Comparison of ENCODE assay signal across 8 mouse cellular contexts in genomic region chr4:154961226-154961738, GRCm38 (mm10). TPM values are rescaled to one million over a fixed set of nuclear protein-coding genes. Genes with fewer than 3 reads are reported as not detected.
A peak's percentile ranks its signal among the peaks of the same experiment; 100 is the strongest.
DNase-seq lines count a peak whose midpoint lies in the region; ATAC-seq and TF ChIP-seq lines count a peak whose summit lies in the region.

No protein-coding gene starts in this region.

- peak overlapping the region; percentile 66 for H3K9ac ChIP-seq in embryonic facial prominence, embryonic 13.5 days
- peak overlapping the region; percentile 90 for H3K9ac ChIP-seq in hindbrain, embryonic 13.5 days
- peak overlapping the region; percentile 6; the same call in 1 of the 2 replicates for H3K9ac ChIP-seq in liver, embryonic 16.5 days (ENCODE audit: low read depth, low read length)

- H3K9me3 ChIP-seq in G1E (replicated peaks) = peaks cover 23% of the 10 kb centered on the region
- no peaks in the 10 kb centered on the region for H3K9me3 ChIP-seq in embryonic facial prominence, embryonic 13.5 days
- H3K9me3 ChIP-seq in hindbrain, embryonic 13.5 days = no peaks in the 10 kb centered on the region
- no peaks in the 10 kb centered on the region for H3K9me3 ChIP-seq in liver, embryonic 16.5 days (replicated peaks; ENCODE audit: control insufficient read depth, low read length)

- 1% methylated on average over 30 of the region's 47 CpGs for WGBS in embryonic facial prominence, embryonic 13.5 days
- under 1% methylated on average over 47 of the region's 47 CpGs for WGBS in hindbrain, embryonic 13.5 days
- 2% methylated on average over 47 of the region's 47 CpGs for WGBS in liver, embryonic 16.5 days (ENCODE audit: insufficient replicate concordance)
- under 1% methylated on average over 47 of the region's 47 CpGs for WGBS in small intestine, adult 2 months

- no peak overlapping the region for H3K27ac ChIP-seq in embryonic facial prominence, embryonic 13.5 days
- peak overlapping the region; percentile 97 for H3K27ac ChIP-seq in hindbrain, embryonic 13.5 days
- no peak overlapping the region for H3K27ac ChIP-seq in liver, embryonic 16.5 days (ENCODE audit: low read length)
- H3K27ac ChIP-seq in small intestine, adult 2 months (ENCODE audit: insufficient read depth, low read depth, low read length) = no peak overlapping the region

- H3K4me2 ChIP-seq in embryonic facial prominence, embryonic 13.5 days = peak overlapping the region; percentile 83
- H3K4me2 ChIP-seq in hindbrain, embryonic 13.5 days = peak overlapping the region; percentile 89
- peak overlapping the region; percentile 49 for H3K4me2 ChIP-seq in liver, embryonic 16.5 days (ENCODE audit: low read depth, low read length)

- TF ChIP-seq POLR2A in small intestine, adult 2 months (IDR thresholded peaks at IDR 0.05; ENCODE audit: low read depth, low read length) = no peak

- H3K27me3 ChIP-seq in G1E (ENCODE audit: insufficient read depth, low read length) = peaks cover 43% of the 10 kb centered on the region
- peaks cover 69% of the 10 kb centered on the region for H3K27me3 ChIP-seq in embryonic facial prominence, embryonic 13.5 days
- H3K27me3 ChIP-seq in hindbrain, embryonic 13.5 days = peaks cover 42% of the 10 kb centered on the region
- H3K27me3 ChIP-seq in liver, embryonic 16.5 days (ENCODE audit: control insufficient read depth, insufficient read depth, low read depth, low read length) = peaks cover 75% of the 10 kb centered on the region
- peaks cover 22% of the 10 kb centered on the region for H3K27me3 ChIP-seq in small intestine, adult 2 months (ENCODE audit: control insufficient read depth, insufficient read depth, low read length)

- peaks cover 54% of the 10 kb centered on the region for H3K4me1 ChIP-seq in G1E (ENCODE audit: insufficient read depth, low read depth, low read length)
- H3K4me1 ChIP-seq in embryonic facial prominence, embryonic 13.5 days = peaks cover 64% of the 10 kb centered on the region
- peaks cover 86% of the 10 kb centered on the region for H3K4me1 ChIP-seq in hindbrain, embryonic 13.5 days (replicated peaks)
- peaks cover 36% of the 10 kb centered on the region for H3K4me1 ChIP-seq in liver, embryonic 16.5 days (ENCODE audit: control insufficient read depth, low read depth, low read length)
- peaks cover 9% of the 10 kb centered on the region for H3K4me1 ChIP-seq in small intestine, adult 2 months (ENCODE audit: control insufficient read depth, insufficient read depth, insufficient read length, low read length)

- peak overlapping the region; percentile 13; the same call in 1 of the 2 replicates for H3K4me3 ChIP-seq in G1E (ENCODE audit: low read depth, low read length)
- H3K4me3 ChIP-seq in embryonic facial prominence, embryonic 13.5 days = peak overlapping the region; percentile 49
- peak overlapping the region; percentile 78 for H3K4me3 ChIP-seq in hindbrain, embryonic 13.5 days
- peak overlapping the region; percentile 44 for H3K4me3 ChIP-seq in liver, embryonic 16.5 days (ENCODE audit: low read depth, low read length)
- H3K4me3 ChIP-seq in small intestine, adult 2 months (ENCODE audit: low read depth, low read length) = peak overlapping the region; percentile 63

- peak; percentile 94 for DNase-seq in heart, adult 11 months
- no peak for DNase-seq in heart, adult 9 months (ENCODE audit: low spot score in 2 of 2)
- no peak for DNase-seq in G1E (ENCODE audit: low spot score)
- no peak for DNase-seq in layer of hippocampus, postnatal 14 days (ENCODE audit: low spot score in 2 of 2)

- no peak for ATAC-seq in G1E (ENCODE audit: extremely low read depth, insufficient number of reproducible peaks, low FRiP score, poor library complexity, severe bottlenecking)
- no peak for ATAC-seq in embryonic facial prominence, embryonic 13.5 days (ENCODE audit: insufficient number of reproducible peaks, insufficient read depth, low FRiP score, low TSS enrichment, low read depth)
- ATAC-seq in hindbrain, embryonic 13.5 days (ENCODE audit: low FRiP score) = no peak
- no peak for ATAC-seq in liver, embryonic 16.5 days (ENCODE audit: low read depth)

- H3K36me3 ChIP-seq in G1E (replicated peaks) = peaks cover 13% of the 10 kb centered on the region
- peaks cover 5% of the 10 kb centered on the region; the same call in 1 of the 2 replicates for H3K36me3 ChIP-seq in embryonic facial prominence, embryonic 13.5 days
- no peaks in the 10 kb centered on the region for H3K36me3 ChIP-seq in hindbrain, embryonic 13.5 days
- H3K36me3 ChIP-seq in liver, embryonic 16.5 days (ENCODE audit: control insufficient read depth, insufficient read depth) = no peaks in the 10 kb centered on the region; the same call in 1 of the 2 replicates
- H3K36me3 ChIP-seq in small intestine, adult 2 months (ENCODE audit: control insufficient read depth, insufficient read depth, low read length) = no peaks in the 10 kb centered on the region

- no peak for TF ChIP-seq CTCF in G1E (IDR thresholded peaks at IDR 0.05; ENCODE audit: low read depth, low read length)
- peak; percentile 4; the same call in 1 of the 2 replicates for TF ChIP-seq CTCF in small intestine, adult 2 months (IDR thresholded peaks at IDR 0.05; ENCODE audit: extremely low read depth, insufficient read length, insufficient replicate concordance, low read depth, low read length)

RNA-seq across cellular contexts. Expression of gene Hes5, which starts 0.6 kb away (rescaled TPM):
- total RNA-seq in G1E (2014; fragmentation: Nextera tagmentation) = not detected in 2 replicates
- not detected in 2 replicates for total RNA-seq in G1E (2017)
- not detected in 2 replicates for polyA plus RNA-seq in G1E (2012)
- 4.2 and 6.0 TPM in 2 replicates for polyA plus RNA-seq in embryonic facial prominence, embryonic 13.5 days (2015; fragmentation: Nextera tagmentation; extraction: Ambion mirVana)
- polyA plus RNA-seq in hindbrain, embryonic 13.5 days (2015; fragmentation: Nextera tagmentation; extraction: Ambion mirVana) = 154 and 185 TPM in 2 replicates
- 0.11 and 0.13 TPM in 2 replicates for polyA plus RNA-seq in liver, embryonic 16.5 days (2015; fragmentation: Nextera tagmentation; extraction: Ambion mirVana)
- polyA plus RNA-seq in small intestine, adult 2 months (2012; rRNA removed) = 0.17 and 0.47 TPM in 2 replicates
- total RNA-seq in layer of hippocampus, postnatal 14 days (2021) = 10 to 100 TPM; 36.2 to 37.0 TPM

RNA-seq across cellular contexts. Expression of gene Pank4, which starts 2.6 kb away (rescaled TPM):
- total RNA-seq in G1E (2014; fragmentation: Nextera tagmentation) (33.4 and 39.3 TPM in 2 replicates), G1E (2017) (41.6 and 45.2 TPM in 2 replicates)
- polyA plus RNA-seq in G1E (2012) = 30.0 and 34.2 TPM in 2 replicates
- 48.3 and 54.1 TPM in 2 replicates for polyA plus RNA-seq in embryonic facial prominence, embryonic 13.5 days (2015; fragmentation: Nextera tagmentation; extraction: Ambion mirVana)
- 37.4 and 38.1 TPM in 2 replicates for polyA plus RNA-seq in hindbrain, embryonic 13.5 days (2015; fragmentation: Nextera tagmentation; extraction: Ambion mirVana)
- polyA plus RNA-seq in liver, embryonic 16.5 days (2015; fragmentation: Nextera tagmentation; extraction: Ambion mirVana) = 20.7 and 23.3 TPM in 2 replicates
- 28.1 and 36.1 TPM in 2 replicates for polyA plus RNA-seq in small intestine, adult 2 months (2012; rRNA removed)
- 10 to 100 TPM; 29.8 to 35.0 TPM for total RNA-seq in layer of hippocampus, postnatal 14 days (2021)

RNA-seq across cellular contexts. Expression of gene Tnfrsf14, which starts 32.9 kb away (rescaled TPM):
- 45.1 and 131 TPM in 2 replicates for total RNA-seq in G1E (2014; fragmentation: Nextera tagmentation)
- 23.9 and 27.7 TPM in 2 replicates for total RNA-seq in G1E (2017)
- polyA plus RNA-seq in G1E (2012) = 3.5 and 7.2 TPM in 2 replicates
- 1.6 and 1.8 TPM in 2 replicates for polyA plus RNA-seq in embryonic facial prominence, embryonic 13.5 days (2015; fragmentation: Nextera tagmentation; extraction: Ambion mirVana)
- 0.22 and 0.25 TPM in 2 replicates for polyA plus RNA-seq in hindbrain, embryonic 13.5 days (2015; fragmentation: Nextera tagmentation; extraction: Ambion mirVana)
- 54.3 and 59.8 TPM in 2 replicates for polyA plus RNA-seq in liver, embryonic 16.5 days (2015; fragmentation: Nextera tagmentation; extraction: Ambion mirVana)
- 66.3 and 177 TPM in 2 replicates for polyA plus RNA-seq in small intestine, adult 2 months (2012; rRNA removed)
- total RNA-seq in layer of hippocampus, postnatal 14 days (2021) = 1 to 10 TPM in 1 of 2 experiments, under 1 TPM in 1; 0.81 to 1.1 TPM

Comparison
In these comparisons a context has a peak if more than half of its experiments do, and no peak if none do; other contexts are left out.
1. H3K4me3 ChIP-seq: peak in every context shown above with its lines; median percentile 78 in hindbrain, embryonic 13.5 days; 63 in small intestine, adult 2 months; 49 in embryonic facial prominence, embryonic 13.5 days; 44 in liver, embryonic 16.5 days; 13 in G1E.
2. H3K9ac ChIP-seq: peak in every context shown above with its lines; median percentile 90 in hindbrain, embryonic 13.5 days; 66 in embryonic facial prominence, embryonic 13.5 days; 6 in liver, embryonic 16.5 days.
3. RNA of gene Hes5, which starts 0.6 kb away (polyA plus RNA-seq): 154 to 185 TPM in hindbrain, embryonic 13.5 days; 4.2 to 6.0 TPM in embryonic facial prominence, embryonic 13.5 days, 0.17 to 0.47 TPM in small intestine, adult 2 months, 0.11 to 0.13 TPM in liver, embryonic 16.5 days and not detected in G1E; every median in the first group is over 10 times any median in the second.
4. Peak in every context shown above with its lines, with median percentiles within 50 percentile points of each other: H3K4me2 ChIP-seq.